Mouse (Mus musculus) heart, embryonic 10.5 days (tissue): ENCODE data around the gene Taar7f. TPM values are rescaled to one million over a fixed set of nuclear protein-coding genes. Genes with fewer than 3 reads are reported as not detected.
"Not testable (repeated sequence)": the region's sequence is repeated elsewhere in the genome, so short reads cannot be mapped to it uniquely, and the experiment has no call there.

Experiments used
- DNase-seq: peaks from one replicate; pipeline ENCODE4 v3.0.0-alpha.2; 2017; ENCODE audit warnings: low spot score
- H3K27ac ChIP-seq: fragments of 300-500 bp; sonication (generic); 2 replicates; pipeline ENCODE4 v1.5.1; 2016; ENCODE audit warnings: mild to moderate bottlenecking
- H3K27me3 ChIP-seq: fragments of 300-500 bp; sonication (generic); 2 replicates; pipeline ENCODE4 v1.6.1; 2016; ENCODE audit warnings: mild to moderate bottlenecking; ENCODE audit not compliant: poor library complexity, insufficient read depth, severe bottlenecking
- H3K36me3 ChIP-seq: fragments of 300-500 bp; sonication (generic); 2 replicates; pipeline ENCODE4 v1.6.1; 2016; ENCODE audit warnings: mild to moderate bottlenecking, moderate library complexity
- H3K4me1 ChIP-seq: fragments of 300-500 bp; sonication (generic); 2 replicates; pipeline ENCODE4 v1.6.1; 2016; ENCODE audit warnings: mild to moderate bottlenecking
- H3K4me3 ChIP-seq: fragments of 300-500 bp; sonication (generic); 2 replicates; pipeline ENCODE4 v1.5.1; 2016; ENCODE audit warnings: mild to moderate bottlenecking, moderate library complexity
- H3K9me3 ChIP-seq: fragments of 300-500 bp; sonication (generic); 2 replicates; pipeline ENCODE4 v1.6.1; 2016; ENCODE audit warnings: mild to moderate bottlenecking, moderate library complexity
- WGBS: fragments of 180-500 bp; shearing (Covaris S2); methylation state at CpG from one replicate; pipeline ENCODE4 v1.1.7; 2016; 5-methylcytosine and 5-hydroxymethylcytosine counted together
- polyA plus RNA-seq: library from polyadenylated mRNA; unstranded; fragments of >200 nt; fragmentation: Nextera tagmentation; extraction: Ambion mirVana; gene quantifications from 2 replicates; pipeline ENCODE4 v1.2.1, GENCODE M21; 2016

Taar7f gene
- polyA plus RNA-seq, result not detected in 2 replicates

- Histone ChIP-seq H3K4me1 (no peaks in the 10 kb centered on the region), H3K4me3 (no peak within 1 kb of the TSS), H3K27ac (no peak within 1 kb of the TSS), H3K9me3 (no peaks in the 10 kb centered on the region), H3K27me3 (no peaks in the 10 kb centered on the region), H3K36me3 (no peaks in the 10 kb centered on the region)
- no peak for DNase-seq
Measured at GRCm38 (mm10) chr10:24049210-24049609, at the start of gene Taar7f. Taar7f (plus strand) TSS chr10:24049510.

DNA sequence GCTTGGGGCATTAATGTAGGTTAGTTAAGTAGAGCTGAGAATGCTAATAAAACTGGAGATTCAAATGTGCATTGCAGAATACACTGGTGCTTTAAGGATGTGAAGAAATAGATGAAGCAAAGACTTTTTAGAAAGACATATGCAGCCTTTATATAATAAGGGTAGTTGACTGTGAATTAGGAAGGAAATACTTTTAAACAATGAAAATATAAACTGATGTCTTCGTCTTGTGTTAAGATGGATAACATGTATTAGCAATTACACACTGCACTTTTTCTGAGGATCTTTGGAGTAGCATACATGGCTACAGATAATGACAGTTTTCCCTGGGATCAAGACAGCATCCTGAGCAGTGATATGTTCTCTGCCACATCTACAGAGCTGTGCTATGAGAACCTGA, 49.7 kb upstream of the Taar7f start, which contains the start of gene Taar7b:
Gene Taar7b, plus strand, starts transcription at position 301 of the 400 bp plus-strand sequence.
- Histone ChIP-seq H3K27me3 (no peaks in the 10 kb centered on the region), H3K27ac (no peak within 1 kb of the TSS), H3K4me1 (no peaks in the 10 kb centered on the region), H3K4me3 (no peak within 1 kb of the TSS), H3K36me3 (no peaks in the 10 kb centered on the region), H3K9me3 (no peaks in the 10 kb centered on the region)
- WGBS, result 78% methylated on average over 1 of the region's 1 CpGs
- DNase-seq, result no peak

- H3K27ac ChIP-seq, result no peak overlapping the region
- no peak overlapping the region for H3K4me3 ChIP-seq
- no peaks in the 10 kb centered on the region for H3K27me3 ChIP-seq
- no peaks in the 10 kb centered on the region for H3K9me3 ChIP-seq
- no peaks in the 10 kb centered on the region for H3K4me1 ChIP-seq
- no peak for DNase-seq
- no peaks in the 10 kb centered on the region for H3K36me3 ChIP-seq
- 67% methylated on average over 1 of the region's 1 CpGs for WGBS
Measured at GRCm38 (mm10) chr10:24006442-24006841, 42.9 kb upstream of the Taar7f start.

DNA sequence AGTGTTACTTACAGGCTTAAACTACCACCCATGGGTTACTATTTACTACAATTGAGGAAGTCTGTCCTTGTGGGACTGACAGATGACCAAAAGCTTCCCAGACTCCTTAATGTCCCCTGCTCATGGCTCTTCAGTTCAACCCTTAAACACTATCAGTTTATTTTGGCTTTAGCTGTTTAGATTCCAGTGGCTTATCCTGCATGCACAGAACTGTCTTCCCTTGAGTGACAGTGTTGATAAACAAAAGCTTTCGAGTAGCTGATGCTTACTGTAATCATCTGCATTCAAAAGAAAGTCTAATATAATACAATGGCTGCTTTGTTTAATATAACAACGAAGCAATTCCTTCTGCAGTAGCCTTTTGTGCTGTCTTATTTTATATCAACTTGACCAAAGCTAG, 42.3 kb upstream of the Taar7f start:
- H3K27ac ChIP-seq, result no peak overlapping the region
- 36% methylated on average over 2 of the region's 2 CpGs for WGBS
- DNase-seq, result no peak
- no peak overlapping the region for H3K4me3 ChIP-seq
- H3K36me3 ChIP-seq, result no peaks in the 10 kb centered on the region
- no peaks in the 10 kb centered on the region for H3K4me1 ChIP-seq
- H3K9me3 ChIP-seq, result no peaks in the 10 kb centered on the region
- H3K27me3 ChIP-seq, result no peaks in the 10 kb centered on the region

DNA sequence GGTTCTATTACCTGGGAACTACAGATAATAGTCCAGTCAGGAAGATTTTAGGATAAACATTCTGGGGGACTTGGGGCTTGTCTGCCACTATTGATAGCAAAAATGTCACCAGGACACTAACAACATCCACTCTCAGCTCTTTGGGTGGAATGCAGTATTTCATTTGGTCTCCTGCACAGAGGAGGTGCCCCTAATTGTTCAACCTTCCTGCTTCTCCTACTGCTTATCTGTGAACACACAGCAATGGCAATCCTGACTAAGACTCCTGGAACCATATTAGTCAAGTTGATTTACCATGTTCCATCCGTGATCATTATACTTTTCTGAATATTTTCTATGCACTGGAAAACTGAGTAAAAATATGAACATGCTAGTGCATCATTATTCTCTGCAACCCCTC, 41.2 kb upstream of the Taar7f start:
- 86% methylated on average over 1 of the region's 1 CpGs for WGBS
- Histone ChIP-seq H3K27ac (no peak overlapping the region), H3K36me3 (no peaks in the 10 kb centered on the region), H3K27me3 (no peaks in the 10 kb centered on the region), H3K4me3 (no peak overlapping the region), H3K4me1 (no peaks in the 10 kb centered on the region), H3K9me3 (no peaks in the 10 kb centered on the region)
- no peak for DNase-seq

GRCm38 (mm10) chr10:24026922-24027321, 22.4 kb upstream of the Taar7f start, which contains the start of gene Taar7d:
Taar7d (plus strand) TSS chr10:24027222.
- Histone ChIP-seq H3K27me3 (no peaks in the 10 kb centered on the region), H3K36me3 (no peaks in the 10 kb centered on the region), H3K4me1 (no peaks in the 10 kb centered on the region), H3K9me3 (no peaks in the 10 kb centered on the region), H3K27ac (no peak within 1 kb of the TSS), H3K4me3 (no peak within 1 kb of the TSS)
- DNase-seq, result no peak

DNA sequence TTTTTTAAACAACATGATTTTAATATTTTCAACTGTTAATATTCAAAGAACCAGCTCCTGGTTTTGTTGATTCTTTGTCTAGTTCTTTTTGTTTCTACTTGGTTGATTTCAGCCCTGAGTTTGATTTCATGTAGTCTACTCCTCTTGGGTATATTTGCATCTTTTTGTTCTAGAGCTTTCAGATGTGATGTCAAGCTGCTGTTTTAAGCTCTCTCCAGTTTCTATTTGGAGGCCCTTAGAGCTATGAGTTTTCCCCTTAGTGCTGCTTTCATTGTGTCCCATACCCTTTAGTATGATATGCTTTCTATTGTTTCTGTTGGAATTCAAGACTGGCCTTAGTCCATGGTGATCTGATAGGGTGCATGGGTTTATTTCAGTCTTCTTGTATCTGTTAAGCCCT, 18.0 kb upstream of the Taar7f start:
- Histone ChIP-seq H3K9me3 (no peaks in the 10 kb centered on the region), H3K4me1 (no peaks in the 10 kb centered on the region), H3K27me3 (no peaks in the 10 kb centered on the region), H3K27ac (no peak overlapping the region), H3K36me3 (no peaks in the 10 kb centered on the region), H3K4me3 (no peak overlapping the region)
- no peak for DNase-seq

GRCm38 (mm10) chr10:24037314-24037713, 12.0 kb upstream of the Taar7f start, which contains the start of gene Taar7e:
Taar7e (plus strand) TSS chr10:24037614.
- WGBS, result 84% methylated on average over 2 of the region's 2 CpGs
- no peaks in the 10 kb centered on the region for H3K4me1 ChIP-seq

GRCm38 (mm10) chr10:24040120-24040869, 9.0 kb upstream of the Taar7f start:
- H3K4me3 ChIP-seq, result no peak overlapping the region
- 52% methylated on average over 2 of the region's 2 CpGs for WGBS
- no peak overlapping the region for H3K27ac ChIP-seq
- no peaks in the 10 kb centered on the region for H3K4me1 ChIP-seq
- H3K27me3 ChIP-seq, result no peaks in the 10 kb centered on the region
- DNase-seq, result no peak
- no peaks in the 10 kb centered on the region for H3K36me3 ChIP-seq
- no peaks in the 10 kb centered on the region for H3K9me3 ChIP-seq

More at GRCm38 (mm10) chr10:24037314-24037713, 12.0 kb upstream of the Taar7f start, which contains the start of gene Taar7e:
- H3K27ac ChIP-seq, result no peak within 1 kb of the TSS
- DNase-seq, result no peak
- no peak within 1 kb of the TSS for H3K4me3 ChIP-seq
- H3K27me3 ChIP-seq, result no peaks in the 10 kb centered on the region
- no peaks in the 10 kb centered on the region for H3K9me3 ChIP-seq
- H3K36me3 ChIP-seq, result no peaks in the 10 kb centered on the region

GRCm38 (mm10) chr10:24052039-24052438, 2.7 kb downstream of the Taar7f start:
- H3K4me1 ChIP-seq, result no peaks in the 10 kb centered on the region
- no peak for DNase-seq
- no peaks in the 10 kb centered on the region for H3K36me3 ChIP-seq
- no peaks in the 10 kb centered on the region for H3K27me3 ChIP-seq
- H3K9me3 ChIP-seq, result no peaks in the 10 kb centered on the region
- H3K27ac ChIP-seq, result no peak overlapping the region
- no peak overlapping the region for H3K4me3 ChIP-seq
- WGBS, result 28% methylated on average over 5 of the region's 5 CpGs

GRCm38 (mm10) chr10:24058986-24059385, 9.7 kb downstream of the Taar7f start:
- Histone ChIP-seq H3K27ac (no peak overlapping the region), H3K9me3 (no peaks in the 10 kb centered on the region), H3K4me3 (no peak overlapping the region), H3K27me3 (no peaks in the 10 kb centered on the region), H3K36me3 (no peaks in the 10 kb centered on the region), H3K4me1 (no peaks in the 10 kb centered on the region)
- 82% methylated on average over 3 of the region's 3 CpGs for WGBS
- DNase-seq, result no peak

GRCm38 (mm10) chr10:24074751-24075150, 25.4 kb downstream of the Taar7f start:
- not testable (repeated sequence) for DNase-seq, H3K4me1 ChIP-seq, H3K36me3 ChIP-seq, H3K4me3 ChIP-seq, H3K27ac ChIP-seq, H3K9me3 ChIP-seq, H3K27me3 ChIP-seq
- WGBS, result 38% methylated on average over 2 of the region's 2 CpGs

- not testable (repeated sequence) for H3K27me3 ChIP-seq, H3K36me3 ChIP-seq, DNase-seq, H3K9me3 ChIP-seq, H3K4me1 ChIP-seq, H3K4me3 ChIP-seq, H3K27ac ChIP-seq
- 79% methylated on average over 2 of the region's 4 CpGs for WGBS
Measured at GRCm38 (mm10) chr10:24076200-24076599, 26.9 kb downstream of the Taar7f start, which contains the start of gene Taar8a. Taar8a (plus strand) TSS chr10:24076500.

DNA sequence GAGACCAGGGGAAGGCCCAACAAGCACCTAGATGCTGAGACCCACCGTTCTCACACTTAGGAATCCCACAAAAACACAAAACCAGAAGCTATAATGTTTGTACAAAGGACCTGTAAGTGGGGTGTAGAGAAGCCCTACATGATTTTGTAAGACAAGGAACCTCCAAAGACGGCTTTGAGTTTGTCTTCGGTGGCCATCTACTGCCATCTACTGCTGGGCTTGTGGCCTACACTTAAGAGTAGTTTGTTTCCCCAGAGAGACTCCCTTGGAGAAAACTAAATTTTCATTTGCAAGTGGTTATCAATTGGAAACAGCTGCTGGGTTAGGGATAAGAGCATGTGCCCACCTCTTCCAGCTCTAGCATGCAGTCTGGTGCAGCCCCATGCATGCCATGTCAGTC, 30.9 kb downstream of the Taar7f start:
- no peak for DNase-seq

More for the DNA sequence above, 30.9 kb downstream of the Taar7f start:
- Histone ChIP-seq H3K4me1 (no peaks in the 10 kb centered on the region), H3K36me3 (no peaks in the 10 kb centered on the region), H3K27me3 (no peaks in the 10 kb centered on the region), H3K27ac (no peak overlapping the region), H3K9me3 (no peaks in the 10 kb centered on the region), H3K4me3 (no peak overlapping the region)
- 35% methylated on average over 3 of the region's 3 CpGs for WGBS
